Mouse (Mus musculus) liver, embryonic 14.5 days (tissue): ENCODE measurements around the gene Senp1.

Experiments
- CTCF ChIP-seq: IDR thresholded peaks from 2 replicates; pipeline ENCODE4 v1.5.1; 2016; ENCODE audit warnings: antibody characterized with exemption, low read depth, control low read depth
- EP300 ChIP-seq: IDR thresholded peaks from 2 replicates; pipeline ENCODE4 v1.6.1; 2016; ENCODE audit warnings: antibody characterized with exemption, low read depth

DNA sequence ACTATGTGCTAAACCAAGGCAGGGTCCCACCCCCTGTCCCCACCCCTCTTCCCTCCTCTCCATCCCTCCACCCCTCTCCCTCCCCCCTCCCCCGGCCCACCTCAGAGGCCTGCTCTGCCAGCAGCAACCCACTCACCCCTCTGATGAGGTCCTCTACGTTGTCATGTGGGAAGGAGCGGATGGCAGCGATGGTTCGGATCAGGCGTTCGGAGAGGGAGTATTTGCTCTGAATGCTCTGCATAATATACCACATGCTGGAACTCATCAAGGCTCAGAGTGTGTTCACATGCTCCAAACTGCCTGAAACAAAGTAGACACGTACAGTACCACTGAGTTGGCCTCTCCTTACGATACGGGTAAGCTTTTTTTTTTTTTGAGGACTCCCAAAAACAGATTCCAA lies 49.0 kb upstream of the Senp1 start:
- TF ChIP-seq CTCF: no peak
- no peak for TF ChIP-seq EP300
